Mouse (Mus musculus) heart, embryonic 11.5 days (tissue): ENCODE measurements at regions not wholly inside any gene's neighbourhood (a gene's known extent, or its start where the extent isn't known, plus 50 kb on each side); places are given as distances from the start of the nearest gene placed in this dataset.

Source experiments
- ATAC-seq: fragments of 200-750 bp; cut with Nextera tagmentation; replicated peaks from 2 replicates; pipeline ENCODE4 v1.8.0; 2017; ENCODE audit warnings: moderate library complexity; ENCODE audit not compliant: insufficient number of reproducible peaks, low FRiP score, low TSS enrichment
- H3K27ac ChIP-seq: fragments of 300-500 bp; sonication (generic); 2 replicates; pipeline ENCODE4 v1.5.1; 2014; ENCODE audit warnings: mild to moderate bottlenecking, low read depth, low read length
- H3K27me3 ChIP-seq: fragments of 300-500 bp; sonication (generic); 2 replicates; pipeline ENCODE4 v1.6.1; 2014; ENCODE audit warnings: mild to moderate bottlenecking, low read length, mixed read lengths; ENCODE audit not compliant: control insufficient read depth, insufficient read depth
- H3K36me3 ChIP-seq: fragments of 300-500 bp; sonication (generic); 2 replicates; pipeline ENCODE4 v1.6.1; 2014; ENCODE audit warnings: mild to moderate bottlenecking, low read length, moderate library complexity, mixed read lengths; ENCODE audit not compliant: control insufficient read depth, insufficient read depth
- H3K4me1 ChIP-seq: fragments of 300-500 bp; sonication (generic); 2 replicates; pipeline ENCODE4 v1.6.1; 2014; ENCODE audit warnings: low read length; ENCODE audit not compliant: control insufficient read depth, insufficient read depth
- H3K4me2 ChIP-seq: fragments of 300-500 bp; sonication (generic); 2 replicates; pipeline ENCODE4 v1.6.1; 2014; ENCODE audit warnings: mild to moderate bottlenecking, moderate library complexity
- H3K4me3 ChIP-seq: fragments of 300-500 bp; sonication (generic); 2 replicates; pipeline ENCODE4 v1.5.1; 2014; ENCODE audit warnings: low read depth, low read length
- H3K9ac ChIP-seq: fragments of 300-500 bp; sonication (generic); 2 replicates; pipeline ENCODE4 v1.6.1; 2014; ENCODE audit warnings: mild to moderate bottlenecking, low read depth, low read length, moderate library complexity
- H3K9me3 ChIP-seq: fragments of 300-500 bp; sonication (generic); replicated peaks from 2 replicates; pipeline ENCODE4 v1.6.1; 2016; ENCODE audit warnings: low read length; ENCODE audit not compliant: control insufficient read depth
- WGBS: fragments of 180-500 bp; shearing (Covaris S2); extraction: QIAGEN DNeasy Blood & Tissue Kit; methylation state at CpG from one replicate; pipeline ENCODE4 v1.1.7; 2014; ENCODE audit not compliant: insufficient replicate concordance; 5-methylcytosine and 5-hydroxymethylcytosine counted together

- ATAC-seq, result no peak
- Histone ChIP-seq H3K4me1 (0 out of 2 replicates have a peak, but pooled peaks cover 2% of the 10 kb centered on the region), H3K9me3 (no peaks in the 10 kb centered on the region), H3K36me3 (no peaks in the 10 kb centered on the region), H3K4me3 (no peak overlapping the region), H3K9ac (no peak overlapping the region), H3K4me2 (no peak overlapping the region), H3K27ac (no peak overlapping the region), H3K27me3 (peaks cover 5% of the 10 kb centered on the region; the same call in 1 of the 2 replicates)
- WGBS, result 79% methylated on average over 15 of the region's 15 CpGs
Observed at GRCm38 (mm10) chr9:47460241-47460640, 69.7 kb upstream of the Cadm1 start.

GRCm38 (mm10) chr9:47461915-47462314, 68.1 kb upstream of the Cadm1 start:
- Histone ChIP-seq H3K4me3 (no peak overlapping the region), H3K27me3 (peaks cover 5% of the 10 kb centered on the region; the same call in 1 of the 2 replicates), H3K9ac (no peak overlapping the region), H3K9me3 (no peaks in the 10 kb centered on the region), H3K27ac (no peak overlapping the region), H3K36me3 (no peaks in the 10 kb centered on the region), H3K4me1 (0 out of 2 replicates have a peak, but pooled peaks cover 2% of the 10 kb centered on the region), H3K4me2 (no peak overlapping the region)
- WGBS, result 72% methylated on average over 3 of the region's 3 CpGs
- no peak for ATAC-seq

GRCm38 (mm10) chr9:47466767-47467166, 63.2 kb upstream of the Cadm1 start:
- H3K36me3 ChIP-seq, result no peaks in the 10 kb centered on the region
- H3K9me3 ChIP-seq, result no peaks in the 10 kb centered on the region
- no peak overlapping the region for H3K9ac ChIP-seq
- no peak for ATAC-seq
- no peaks in the 10 kb centered on the region for H3K4me1 ChIP-seq
- no peak overlapping the region for H3K4me3 ChIP-seq
- H3K4me2 ChIP-seq, result no peak overlapping the region
- no peak overlapping the region for H3K27ac ChIP-seq
- 95% methylated on average over 3 of the region's 3 CpGs for WGBS
- H3K27me3 ChIP-seq, result no peaks in the 10 kb centered on the region

- no peak overlapping the region for H3K4me3 ChIP-seq
Observed at GRCm38 (mm10) chr9:47467815-47468214, 62.2 kb upstream of the Cadm1 start.

GRCm38 (mm10) chr9:47469576-47469975, 60.4 kb upstream of the Cadm1 start:
- 85% methylated on average over 1 of the region's 1 CpGs for WGBS
- ATAC-seq, result no peak
- Histone ChIP-seq H3K4me3 (no peak overlapping the region), H3K9me3 (no peaks in the 10 kb centered on the region), H3K27me3 (no peaks in the 10 kb centered on the region; the same call in 1 of the 2 replicates), H3K4me1 (no peaks in the 10 kb centered on the region), H3K27ac (no peak overlapping the region), H3K36me3 (no peaks in the 10 kb centered on the region), H3K4me2 (no peak overlapping the region), H3K9ac (no peak overlapping the region)

More at GRCm38 (mm10) chr9:47467815-47468214, 62.2 kb upstream of the Cadm1 start:
- Histone ChIP-seq H3K4me1 (no peaks in the 10 kb centered on the region), H3K36me3 (no peaks in the 10 kb centered on the region), H3K27ac (no peak overlapping the region), H3K9ac (no peak overlapping the region), H3K9me3 (no peaks in the 10 kb centered on the region), H3K27me3 (no peaks in the 10 kb centered on the region), H3K4me2 (no peak overlapping the region)
- 85% methylated on average over 9 of the region's 9 CpGs for WGBS
- no peak for ATAC-seq

- peaks cover 2% of the 10 kb centered on the region for H3K27me3 ChIP-seq
- no peaks in the 10 kb centered on the region for H3K36me3 ChIP-seq
- H3K9ac ChIP-seq, result no peak overlapping the region
- no peak for ATAC-seq
- WGBS, result 75% methylated on average over 1 of the region's 1 CpGs
- H3K27ac ChIP-seq, result no peak overlapping the region
- no peaks in the 10 kb centered on the region for H3K4me1 ChIP-seq
- H3K9me3 ChIP-seq, result no peaks in the 10 kb centered on the region
- H3K4me3 ChIP-seq, result no peak overlapping the region
- no peak overlapping the region for H3K4me2 ChIP-seq
Observed at GRCm38 (mm10) chr9:47470741-47471140, 59.2 kb upstream of the Cadm1 start.

GRCm38 (mm10) chr9:47471767-47472420, 58.1 kb upstream of the Cadm1 start:
- Histone ChIP-seq H3K4me3 (no peak overlapping the region), H3K27ac (no peak overlapping the region), H3K9me3 (no peaks in the 10 kb centered on the region), H3K9ac (no peak overlapping the region), H3K4me1 (no peaks in the 10 kb centered on the region), H3K36me3 (no peaks in the 10 kb centered on the region), H3K4me2 (no peak overlapping the region), H3K27me3 (peaks cover 2% of the 10 kb centered on the region)
- ATAC-seq, result peak; percentile 52; the same call in 1 of the 2 replicates
- 43% methylated on average over 10 of the region's 10 CpGs for WGBS

GRCm38 (mm10) chr9:47473776-47474365, 56.1 kb upstream of the Cadm1 start:
- no peaks in the 10 kb centered on the region for H3K4me1 ChIP-seq
- no peak overlapping the region for H3K4me3 ChIP-seq
- H3K9ac ChIP-seq, result no peak overlapping the region
- no peaks in the 10 kb centered on the region for H3K36me3 ChIP-seq
- no peak overlapping the region for H3K27ac ChIP-seq
- H3K27me3 ChIP-seq, result peaks cover 2% of the 10 kb centered on the region
- H3K9me3 ChIP-seq, result no peaks in the 10 kb centered on the region
- no peak overlapping the region for H3K4me2 ChIP-seq
- ATAC-seq, result no peak
- 77% methylated on average over 5 of the region's 5 CpGs for WGBS

- H3K27me3 ChIP-seq, result peaks cover 2% of the 10 kb centered on the region
- no peak overlapping the region for H3K9ac ChIP-seq
- no peak overlapping the region for H3K4me2 ChIP-seq
- WGBS, result 42% methylated on average over 5 of the region's 5 CpGs
- ATAC-seq, result no peak
- no peaks in the 10 kb centered on the region for H3K36me3 ChIP-seq
- no peaks in the 10 kb centered on the region for H3K4me1 ChIP-seq
- no peak overlapping the region for H3K27ac ChIP-seq
- no peaks in the 10 kb centered on the region for H3K9me3 ChIP-seq
- H3K4me3 ChIP-seq, result no peak overlapping the region
Observed at GRCm38 (mm10) chr9:47474776-47475175, 55.2 kb upstream of the Cadm1 start.
